Mouse (Mus musculus): ENCODE measurements at regions not wholly inside any gene's neighbourhood (a gene's known extent, or its start where the extent isn't known, plus 50 kb on each side); places are given as distances from the start of the nearest gene placed in this dataset.

GRCm38 (mm10) chr13:84572231-84572630 is 350.1 kb downstream of the Tmem161b start:
- Histone ChIP-seq H3K27ac (ENCODE audit: control insufficient read depth, low read depth, low read length) (no peak overlapping the region), H3K9ac (ENCODE audit: control insufficient read depth, low read depth, low read length, poor library complexity, severe bottlenecking) (no peak overlapping the region), H3K36me3 (ENCODE audit: control insufficient read depth in 1 of 2, insufficient read depth in 2 of 2, low read length in 2 of 2) (no peaks in the 10 kb centered on the region), H3K27me3 (ENCODE audit: control insufficient read depth in 1 of 2, insufficient read depth in 2 of 2, low read length in 2 of 2) (no peaks in the 10 kb centered on the region), H3K9me3 (replicated peaks; ENCODE audit: insufficient read depth, low read length) (no peaks in the 10 kb centered on the region), H3K4me1 (ENCODE audit: control insufficient read depth in 1 of 2, insufficient read depth in 2 of 2, low read length in 2 of 2) (no peaks in the 10 kb centered on the region), H3K4me3 (ENCODE audit: control insufficient read depth in 1 of 2, insufficient read depth in 1 of 2, low read depth in 2 of 2, low read length in 2 of 2) (no peak overlapping the region), H3K79me2 (ENCODE audit: control insufficient read depth, insufficient read depth, low read length, poor library complexity) (no peaks in the 10 kb centered on the region)
- no peak for TF ChIP-seq MAFK (IDR thresholded peaks at IDR 0.05; ENCODE audit: borderline replicate concordance, low read depth, low read length)
- DNase-seq (ENCODE audit: low read depth, low spot score), result no peak

- no peak overlapping the region for H3K9ac ChIP-seq (ENCODE audit: control insufficient read depth, low read depth, low read length, poor library complexity, severe bottlenecking)
- H3K4me1 ChIP-seq (ENCODE audit: control insufficient read depth in 1 of 2, insufficient read depth in 2 of 2, low read length in 2 of 2), result no peaks in the 10 kb centered on the region
- TF ChIP-seq ELF1 (IDR thresholded peaks at IDR 0.05; ENCODE audit: low read depth, low read length), result no peak
- H3K27ac ChIP-seq (ENCODE audit: control insufficient read depth, low read depth, low read length), result no peak overlapping the region
- no peak overlapping the region for H3K4me3 ChIP-seq (ENCODE audit: control insufficient read depth in 1 of 2, insufficient read depth in 1 of 2, low read depth in 2 of 2, low read length in 2 of 2)
- no peaks in the 10 kb centered on the region for H3K79me2 ChIP-seq (ENCODE audit: control insufficient read depth, insufficient read depth, low read length, poor library complexity)
- H3K27me3 ChIP-seq (ENCODE audit: control insufficient read depth in 1 of 2, insufficient read depth in 2 of 2, low read length in 2 of 2), result no peaks in the 10 kb centered on the region
- no peaks in the 10 kb centered on the region for H3K9me3 ChIP-seq (replicated peaks; ENCODE audit: insufficient read depth, low read length)
- no peaks in the 10 kb centered on the region for H3K36me3 ChIP-seq (ENCODE audit: control insufficient read depth in 1 of 2, insufficient read depth in 2 of 2, low read length in 2 of 2)
- DNase-seq (ENCODE audit: low read depth, low spot score), result no peak
These were observed 374.6 kb downstream of the Tmem161b start for GRCm38 (mm10) chr13:84596585-84597142.

- Histone ChIP-seq H3K36me3 (ENCODE audit: control insufficient read depth in 1 of 2, insufficient read depth in 2 of 2, low read length in 2 of 2) (no peaks in the 10 kb centered on the region), H3K4me3 (ENCODE audit: control insufficient read depth in 1 of 2, insufficient read depth in 1 of 2, low read depth in 2 of 2, low read length in 2 of 2) (no peak overlapping the region), H3K4me1 (ENCODE audit: control insufficient read depth in 1 of 2, insufficient read depth in 2 of 2, low read length in 2 of 2) (no peaks in the 10 kb centered on the region), H3K9me3 (replicated peaks; ENCODE audit: insufficient read depth, low read length) (no peaks in the 10 kb centered on the region), H3K27me3 (ENCODE audit: control insufficient read depth in 1 of 2, insufficient read depth in 2 of 2, low read length in 2 of 2) (no peaks in the 10 kb centered on the region), H3K9ac (ENCODE audit: control insufficient read depth, low read depth, low read length, poor library complexity, severe bottlenecking) (no peak overlapping the region), H3K79me2 (ENCODE audit: control insufficient read depth, insufficient read depth, low read length, poor library complexity) (no peaks in the 10 kb centered on the region), H3K27ac (ENCODE audit: control insufficient read depth, low read depth, low read length) (no peak overlapping the region)
- no peak for DNase-seq (ENCODE audit: low read depth, low spot score)
- no peak for TF ChIP-seq MAX (IDR thresholded peaks at IDR 0.05; ENCODE audit: low read length)
- no peak for TF ChIP-seq MYB (IDR thresholded peaks at IDR 0.05; ENCODE audit: low read depth, low read length)
- no peak for TF ChIP-seq POLR2AphosphoS2 (IDR thresholded peaks at IDR 0.05; ENCODE audit: low read length)
- no peak for TF ChIP-seq GABPA (IDR thresholded peaks at IDR 0.05; ENCODE audit: low read depth, low read length)
- no peak for TF ChIP-seq TBP (IDR thresholded peaks at IDR 0.05; ENCODE audit: low read depth, low read length)
- no peak for TF ChIP-seq ZKSCAN1 (IDR thresholded peaks at IDR 0.05; ENCODE audit: low read depth, low read length)
- TF ChIP-seq CTCF (IDR thresholded peaks at IDR 0.05 in 2 of 3, conservative IDR thresholded peaks at IDR 0.05 in 1 of 3; ENCODE audit: control insufficient read depth in 1 of 3, insufficient read depth in 1 of 3, low read depth in 2 of 3, low read length in 3 of 3, poor library complexity in 1 of 3, severe bottlenecking in 1 of 3), result no peak
- TF ChIP-seq POLR2AphosphoS5 (IDR thresholded peaks at IDR 0.05; ENCODE audit: borderline replicate concordance, low read depth, low read length), result no peak
- TF ChIP-seq USF1 (IDR thresholded peaks at IDR 0.05; ENCODE audit: low read depth, low read length), result no peak
- TF ChIP-seq NRF1 (IDR thresholded peaks at IDR 0.05; ENCODE audit: insufficient read depth, low read depth, low read length, poor library complexity, severe bottlenecking), result no peak
- no peak for TF ChIP-seq MAZ (IDR thresholded peaks at IDR 0.05; ENCODE audit: low read depth, low read length)
These were observed 380.5 kb downstream of the Tmem161b start for GRCm38 (mm10) chr13:84602612-84603011.

Measured in MEL (cell line).